Mouse (Mus musculus): ENCODE data around the gene Fancc.

Fancc gene

DNA sequence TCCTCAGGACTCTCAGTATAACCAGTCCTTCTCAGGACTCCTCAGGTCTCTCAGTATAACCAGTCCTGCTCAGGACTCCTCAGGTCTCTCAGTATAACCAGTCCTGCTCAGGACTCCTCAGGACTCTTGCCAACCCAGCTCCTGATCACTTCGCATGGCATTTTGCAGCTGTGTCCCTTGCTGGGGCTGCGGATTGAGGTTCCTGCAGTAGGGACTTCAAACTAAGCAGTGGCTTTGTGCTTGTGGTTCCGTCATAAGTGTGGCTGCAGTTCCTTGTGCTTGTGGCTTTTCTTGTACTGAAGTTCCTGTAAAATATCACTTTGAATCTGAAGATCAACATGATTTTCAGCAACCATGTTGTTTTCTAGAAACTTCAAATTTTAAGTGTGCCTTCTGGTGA lies 212.3 kb downstream of the Fancc start:
- no peak for DNase-seq

DNA sequence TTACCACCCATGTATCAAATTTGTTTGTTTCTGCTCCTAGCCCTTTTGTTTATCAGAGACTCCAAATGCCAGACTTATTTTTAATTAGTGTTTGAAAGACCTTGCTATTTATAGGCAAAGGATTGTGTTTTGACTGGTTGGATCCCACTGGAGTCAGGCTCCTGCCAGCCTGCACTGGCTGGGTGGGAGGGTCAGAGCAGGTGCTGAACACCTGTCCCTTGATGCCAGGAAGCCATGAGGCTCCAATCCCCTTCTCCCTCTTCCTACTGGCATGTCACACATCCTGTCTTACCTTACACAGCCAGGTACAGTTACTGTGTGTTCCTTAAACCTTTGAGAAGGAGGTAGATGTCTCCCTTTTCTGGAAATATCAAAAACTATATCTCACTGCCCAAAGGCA lies 213.8 kb downstream of the Fancc start:
- no peak for DNase-seq

DNA sequence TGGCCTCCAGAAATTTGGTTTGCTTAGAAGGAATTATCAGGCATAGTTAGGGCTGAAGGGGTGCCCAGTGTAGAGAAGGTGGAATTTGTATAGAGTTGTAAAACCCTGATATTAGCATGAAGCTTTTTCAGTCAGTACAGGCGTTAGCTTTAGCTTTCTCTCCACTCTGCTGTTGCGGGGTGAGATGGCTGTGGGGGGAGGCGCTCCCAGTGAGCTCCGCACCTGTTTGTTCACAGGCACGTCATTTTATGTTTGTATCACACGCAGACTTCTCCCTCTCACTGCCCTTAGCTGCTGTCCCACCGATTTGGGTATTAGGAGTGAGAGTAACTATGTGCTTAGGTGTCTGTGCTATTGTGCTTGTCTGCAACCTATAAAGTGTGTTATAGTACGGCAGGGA lies 215.9 kb downstream of the Fancc start:
- DNase-seq, result no peak

DNA sequence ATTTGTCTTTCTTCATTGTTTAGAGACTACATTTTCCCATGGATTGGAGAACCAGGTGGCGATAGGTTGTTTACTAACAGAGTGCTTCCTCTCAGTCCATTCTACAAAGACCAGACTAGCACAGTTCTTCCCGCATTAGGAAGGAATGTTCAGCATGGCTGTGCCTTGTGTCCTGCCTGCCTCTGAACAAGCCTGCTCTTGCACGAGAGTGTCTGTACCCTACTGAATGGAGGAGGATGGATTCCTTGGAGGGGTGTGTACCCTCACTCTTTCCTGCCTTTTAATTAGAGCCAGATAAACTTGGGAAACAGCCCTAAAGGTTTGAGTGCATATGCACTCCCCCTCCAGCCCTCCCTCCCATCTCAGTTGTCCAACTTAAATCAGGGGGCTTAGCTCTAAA lies 216.7 kb downstream of the Fancc start:
- no peak for DNase-seq

DNA sequence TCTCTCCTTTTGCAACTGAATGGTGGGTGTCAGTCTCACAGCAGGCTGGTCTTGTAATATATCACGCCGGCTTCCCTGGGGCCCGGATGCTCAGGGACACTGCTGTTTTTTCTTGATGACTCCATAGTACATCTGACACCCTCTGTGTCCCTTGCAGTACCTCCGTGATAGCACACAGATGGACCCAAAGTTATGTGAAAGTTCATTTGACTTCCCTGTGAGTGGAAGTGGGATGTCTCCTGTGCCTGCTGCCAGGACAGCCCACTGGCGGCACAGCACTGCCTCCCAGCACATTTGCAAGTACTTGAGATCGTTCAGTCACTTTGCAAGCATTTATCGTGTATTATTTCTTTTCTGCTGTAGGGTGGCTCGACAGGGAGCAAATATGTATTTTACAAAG lies 217.3 kb downstream of the Fancc start:
- DNase-seq, result no peak

DNA sequence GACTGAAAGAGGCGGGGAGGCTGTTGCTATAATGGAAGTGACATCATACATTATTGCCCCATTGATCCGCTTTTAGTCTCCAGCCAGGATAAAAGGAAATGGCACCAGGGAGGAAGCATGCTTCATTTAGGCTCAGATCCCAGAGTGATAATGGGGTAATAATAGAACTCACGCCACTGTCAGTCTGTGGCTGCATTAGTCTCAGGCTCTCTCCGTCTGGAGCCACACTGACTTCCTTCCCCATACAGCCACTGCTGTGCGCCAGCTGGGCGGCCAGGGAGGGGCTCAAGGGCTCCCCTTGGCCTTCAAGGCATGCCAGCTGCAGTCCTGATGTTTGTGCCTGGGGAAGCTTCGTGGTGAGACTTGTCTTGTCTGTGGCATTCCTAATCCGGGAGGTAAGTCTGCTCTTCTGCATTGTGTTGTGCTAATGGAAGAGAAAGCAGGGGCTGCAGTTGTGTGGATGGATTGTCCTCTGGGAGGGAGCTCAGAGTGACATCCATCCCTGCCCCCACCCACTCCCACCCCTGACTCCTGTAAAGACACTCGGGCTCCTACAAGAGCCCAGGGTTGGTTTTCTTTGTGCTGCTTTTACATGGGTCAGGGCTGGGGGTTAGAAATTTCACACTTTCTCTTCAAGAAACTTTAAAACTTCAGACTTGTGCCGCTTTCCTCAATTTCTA lies 218.1 kb downstream of the Fancc start:
- DNase-seq, result no peak

DNA sequence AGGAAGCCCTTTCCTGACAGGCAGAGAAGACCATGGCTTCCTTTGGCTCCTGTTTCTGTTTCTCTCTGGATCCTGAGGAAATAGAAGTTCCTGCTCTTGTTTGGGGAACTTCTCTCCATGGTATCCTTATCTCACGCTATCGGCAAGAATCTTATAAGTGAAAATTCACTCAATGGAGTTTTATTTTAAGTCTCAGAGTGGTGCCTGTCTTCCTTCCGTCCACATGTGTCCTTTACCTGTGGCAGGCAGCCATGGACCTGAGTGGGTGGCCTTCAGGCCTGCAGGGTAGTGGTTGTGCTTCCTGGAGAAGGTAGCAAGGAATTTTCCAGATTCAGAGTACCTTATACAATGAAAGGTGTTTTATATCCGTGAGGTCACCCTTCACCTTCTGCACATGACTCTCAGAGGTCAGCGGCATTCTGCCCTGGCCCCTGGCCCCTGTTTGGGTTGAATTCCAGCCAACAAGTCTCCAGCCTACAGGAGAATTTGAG lies 218.9 kb downstream of the Fancc start:
- no peak for DNase-seq

DNA sequence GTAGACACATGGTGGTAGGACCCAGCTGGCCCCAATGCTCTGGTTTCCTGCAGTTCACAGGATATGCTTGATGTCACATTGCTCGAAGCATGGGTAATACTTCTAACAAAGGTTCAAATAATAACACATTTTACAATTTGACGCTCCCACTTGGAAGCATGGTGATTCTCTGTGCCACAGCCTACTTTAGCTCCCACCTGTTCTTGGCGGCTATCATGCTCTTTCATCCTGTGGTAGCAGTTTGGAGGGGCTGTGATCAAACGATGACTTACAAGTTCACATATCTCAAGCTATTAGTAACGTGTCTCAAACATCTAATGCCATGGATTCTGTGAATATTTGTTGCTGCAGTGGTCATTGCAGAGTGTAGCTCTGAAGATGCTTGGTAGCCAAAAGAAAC lies 219.8 kb downstream of the Fancc start:
- DNase-seq, result no peak

DNA sequence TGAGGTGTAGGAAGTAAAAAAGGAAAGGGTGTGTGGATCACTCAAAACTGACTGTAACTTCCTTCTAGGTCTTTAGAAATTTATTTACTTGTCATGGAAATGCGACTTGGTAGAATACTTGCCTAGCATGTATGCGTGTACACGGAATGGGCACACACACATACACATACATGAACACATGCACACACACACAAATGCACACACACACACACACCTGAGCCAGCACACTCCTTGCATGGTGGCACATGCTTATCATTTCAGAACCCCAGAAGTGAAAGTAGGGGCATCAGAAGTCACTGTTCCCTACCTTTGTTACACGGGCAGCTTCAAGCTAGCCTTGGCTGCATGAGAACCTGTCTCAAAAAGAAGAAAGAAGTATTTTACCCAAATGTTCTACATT lies 220.7 kb downstream of the Fancc start:
- no peak for DNase-seq

DNA sequence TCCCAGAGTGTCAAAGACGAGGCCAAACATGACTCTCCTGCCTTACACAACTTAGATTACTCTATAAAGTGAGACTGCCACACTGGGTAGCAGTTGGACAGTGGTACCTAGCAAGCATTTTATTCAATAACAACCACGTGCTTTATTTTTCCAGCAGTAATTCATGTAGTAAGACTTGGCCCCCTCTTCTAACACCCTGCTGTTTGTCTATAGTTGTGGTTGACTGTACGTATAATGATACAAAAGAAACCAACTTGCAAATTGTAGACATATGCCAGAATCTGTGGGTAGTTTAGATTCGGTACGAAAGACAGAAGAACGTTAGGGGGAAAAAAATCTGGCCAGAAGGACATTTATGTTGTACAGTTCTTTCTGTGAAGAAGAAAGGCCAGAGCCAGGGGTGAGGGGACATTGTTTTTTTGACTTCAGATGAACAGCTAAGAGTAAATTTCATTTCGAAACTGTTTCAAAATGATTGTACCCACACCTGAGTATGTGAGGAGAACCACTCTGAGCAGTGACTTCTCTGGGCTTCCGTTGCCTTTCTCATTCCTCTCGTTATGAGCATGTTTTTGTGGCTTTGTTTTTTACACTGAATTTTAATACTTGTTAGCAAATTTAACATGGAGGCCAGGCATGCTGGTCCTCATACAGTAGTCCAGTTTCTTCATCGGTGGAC lies 222.5 kb downstream of the Fancc start:
- DNase-seq, result no peak

DNA sequence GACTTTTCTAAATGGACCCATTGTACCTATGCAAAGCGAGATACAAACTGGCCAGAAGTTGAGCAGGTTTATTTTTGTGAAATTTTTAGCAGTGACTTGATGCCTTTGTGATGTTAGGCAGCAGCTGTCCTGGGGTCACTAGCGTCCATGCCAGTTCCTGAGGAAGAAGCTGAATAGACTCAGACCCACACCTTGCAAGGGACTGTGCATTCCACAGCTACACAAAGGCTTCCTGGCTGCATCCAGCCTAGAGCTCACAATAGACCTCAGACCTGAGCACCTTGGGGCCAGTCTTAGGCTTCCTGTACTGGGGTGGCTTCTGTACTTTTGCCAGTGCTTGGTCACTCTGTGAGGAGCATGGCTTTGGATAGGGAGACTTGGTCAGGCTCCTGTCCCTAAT lies 223.2 kb downstream of the Fancc start:
- DNase-seq, result no peak

DNA sequence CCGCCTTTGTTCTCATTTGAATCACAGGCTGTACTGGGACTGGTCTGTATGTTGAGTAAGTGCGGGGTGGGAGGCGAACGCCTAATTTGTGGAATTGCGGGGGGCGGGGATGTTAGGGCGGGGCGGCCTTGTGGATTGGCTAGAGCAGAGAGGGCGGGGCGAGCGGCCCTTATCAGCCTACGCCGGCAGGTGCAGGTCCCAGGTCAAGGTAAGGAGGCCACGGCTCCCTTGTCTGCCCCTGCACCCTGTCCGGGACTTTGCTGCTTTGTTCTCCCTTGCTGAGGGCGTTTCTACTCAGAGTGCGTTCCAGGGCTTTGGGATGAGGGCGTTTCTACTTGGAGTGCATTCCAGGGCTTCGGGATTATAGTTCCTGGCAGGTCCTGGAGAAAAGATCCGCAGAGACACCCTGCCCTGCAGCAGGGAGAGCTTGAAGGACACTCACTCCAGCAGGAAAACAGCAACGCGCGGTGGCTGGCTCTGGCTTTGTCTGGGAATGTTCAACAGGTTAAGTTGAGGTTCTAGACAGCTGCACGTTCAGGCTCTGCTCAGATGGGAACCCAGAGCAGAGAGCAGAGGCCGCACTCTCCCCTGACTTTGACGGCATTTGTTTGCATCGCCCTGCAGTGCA lies 224.4 kb downstream of the Fancc start:
- no peak for DNase-seq

DNA sequence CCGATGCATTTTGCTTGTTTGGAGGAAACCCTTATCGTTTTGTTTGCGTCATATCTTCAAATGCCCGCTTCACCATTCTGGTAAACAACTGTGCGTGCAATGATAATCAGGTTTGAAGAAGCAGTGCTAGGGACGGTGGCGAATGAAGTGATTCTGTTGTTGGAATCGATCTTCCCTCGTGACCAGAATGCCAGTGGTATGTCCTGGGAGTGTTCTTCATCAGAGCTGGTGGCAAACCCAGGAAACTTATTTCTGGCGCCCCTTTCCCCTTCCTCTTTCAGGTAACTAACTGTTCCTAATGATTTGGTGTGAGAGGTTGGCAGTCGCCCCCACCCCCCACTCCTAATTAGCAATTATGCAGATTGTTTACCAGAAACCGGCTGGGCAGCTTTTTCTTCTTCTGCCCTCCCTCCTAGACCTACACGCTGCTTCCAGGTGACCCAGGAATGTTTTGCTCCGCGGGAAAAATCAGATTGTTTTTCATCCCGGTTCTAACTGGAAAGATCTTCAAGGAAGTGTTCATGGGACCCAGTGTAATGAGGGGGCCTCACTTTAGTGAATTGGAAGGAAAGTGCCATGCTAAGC lies 225.0 kb downstream of the Fancc start:
- DNase-seq, result no peak

DNA sequence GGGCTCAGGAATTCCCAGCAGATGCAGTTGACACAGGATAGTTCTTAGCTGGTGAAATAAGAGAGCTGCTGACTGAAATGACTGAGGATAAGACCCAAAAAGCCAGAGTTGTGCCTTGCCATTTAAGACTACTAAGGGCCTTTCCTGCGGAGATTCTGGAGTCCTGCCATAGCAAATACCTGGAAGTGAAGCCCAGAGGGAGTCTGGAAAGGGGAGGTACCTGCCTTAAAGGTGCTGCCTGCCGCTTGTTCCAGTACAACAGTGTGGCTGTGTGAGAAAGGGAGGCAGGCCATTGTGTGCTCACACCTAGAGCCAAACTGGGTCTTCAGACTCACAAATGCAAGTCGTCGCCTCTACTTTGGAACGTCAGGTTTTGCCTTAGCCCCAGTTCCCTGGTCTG lies 226.9 kb downstream of the Fancc start:
- DNase-seq, result no peak

DNA sequence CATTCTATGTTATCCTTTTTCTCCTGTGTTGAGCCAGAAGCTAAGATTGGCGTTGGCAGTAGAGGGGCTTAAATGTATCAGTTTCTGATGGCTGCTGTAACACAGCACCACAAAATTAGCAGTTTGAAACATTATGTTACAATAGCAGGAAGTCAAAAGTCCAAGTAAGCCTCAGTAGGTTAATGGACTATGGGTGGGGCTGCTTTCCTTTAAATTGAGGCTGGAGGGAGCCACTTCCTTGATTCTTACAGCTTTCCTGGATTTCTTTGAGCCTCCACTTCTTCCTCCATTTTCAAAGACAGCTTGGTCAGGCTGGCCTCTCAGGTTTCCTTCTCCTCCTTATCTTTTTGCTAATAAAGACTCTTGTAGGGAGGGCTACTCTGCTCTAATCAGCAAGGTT lies 228.3 kb downstream of the Fancc start:
- DNase-seq, result no peak

DNA sequence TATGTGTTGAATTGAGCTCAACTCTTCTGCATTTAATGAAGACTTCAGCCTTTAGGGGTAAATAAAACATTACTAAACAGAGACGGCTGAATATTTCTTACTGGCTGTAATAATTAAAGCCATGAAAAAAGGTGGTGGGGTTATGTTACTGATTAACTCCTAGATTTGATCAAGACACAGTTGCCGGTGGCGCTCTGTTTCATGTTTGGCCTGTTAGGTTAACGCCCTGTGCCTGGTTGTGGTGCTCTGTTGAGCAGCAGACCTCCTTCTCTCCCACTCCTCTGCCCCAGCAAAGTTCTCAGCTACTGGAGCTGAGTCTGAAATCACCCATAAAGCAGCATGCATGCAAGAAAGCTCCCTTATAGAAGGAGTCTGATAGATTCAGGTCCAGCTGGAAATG lies 228.7 kb downstream of the Fancc start:
- DNase-seq, result no peak

DNA sequence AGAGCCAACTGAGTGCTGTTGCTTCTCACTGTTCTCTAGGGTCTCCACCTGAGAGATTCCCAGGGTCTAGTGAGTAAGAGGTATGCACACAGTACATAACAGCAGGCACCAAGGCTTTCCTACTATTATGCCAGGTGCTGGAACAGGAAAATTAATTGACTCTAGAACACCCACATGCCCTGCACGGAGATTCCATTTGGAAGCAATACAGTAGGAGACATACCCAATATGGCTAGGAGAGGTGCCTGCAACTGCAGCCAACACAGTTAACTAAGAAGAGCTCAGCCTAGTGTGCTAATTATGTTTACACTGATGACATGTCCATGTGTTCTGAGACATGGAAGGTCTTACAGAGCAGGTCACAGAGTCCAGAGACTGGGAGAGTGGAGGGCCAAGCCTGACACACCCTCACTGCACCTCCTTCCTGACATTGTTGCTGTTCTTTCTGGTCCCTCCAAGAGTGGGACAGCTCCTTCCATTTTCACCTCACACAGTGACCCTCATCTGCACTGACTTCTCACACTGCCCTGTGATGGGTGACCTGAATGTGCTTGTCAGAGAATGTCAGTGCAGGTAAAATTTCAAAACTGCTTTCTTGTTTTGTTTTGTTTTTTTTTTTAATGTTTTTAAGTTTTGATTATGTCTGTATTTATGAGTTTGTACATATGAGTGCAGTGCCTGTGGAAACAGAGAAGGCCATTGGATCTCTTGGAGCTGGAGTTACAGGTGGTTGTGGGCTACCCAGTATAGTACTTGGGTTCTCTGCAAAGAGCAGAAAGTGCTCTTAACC lies 234.7 kb downstream of the Fancc start:
- no peak for DNase-seq

DNA sequence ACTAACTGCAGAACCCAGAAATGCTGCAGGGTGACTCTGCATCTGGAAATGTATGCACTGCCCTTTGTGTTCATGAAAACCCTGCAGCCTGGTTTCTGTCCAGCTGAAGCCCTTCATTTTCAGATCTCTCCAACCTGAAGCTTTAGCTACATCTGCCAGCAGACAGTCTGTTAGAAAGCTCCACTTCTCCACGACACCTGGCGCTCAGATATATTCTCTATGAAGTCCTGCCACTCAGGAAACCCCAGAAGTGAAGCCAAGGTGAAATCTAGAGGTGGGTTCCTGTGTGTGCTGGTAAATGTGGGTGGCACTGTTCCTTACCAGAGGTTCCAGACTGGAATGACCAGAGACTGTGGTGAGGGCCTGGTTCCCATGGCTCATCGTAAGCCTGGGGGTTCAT lies 235.4 kb downstream of the Fancc start:
- no peak for DNase-seq

DNA sequence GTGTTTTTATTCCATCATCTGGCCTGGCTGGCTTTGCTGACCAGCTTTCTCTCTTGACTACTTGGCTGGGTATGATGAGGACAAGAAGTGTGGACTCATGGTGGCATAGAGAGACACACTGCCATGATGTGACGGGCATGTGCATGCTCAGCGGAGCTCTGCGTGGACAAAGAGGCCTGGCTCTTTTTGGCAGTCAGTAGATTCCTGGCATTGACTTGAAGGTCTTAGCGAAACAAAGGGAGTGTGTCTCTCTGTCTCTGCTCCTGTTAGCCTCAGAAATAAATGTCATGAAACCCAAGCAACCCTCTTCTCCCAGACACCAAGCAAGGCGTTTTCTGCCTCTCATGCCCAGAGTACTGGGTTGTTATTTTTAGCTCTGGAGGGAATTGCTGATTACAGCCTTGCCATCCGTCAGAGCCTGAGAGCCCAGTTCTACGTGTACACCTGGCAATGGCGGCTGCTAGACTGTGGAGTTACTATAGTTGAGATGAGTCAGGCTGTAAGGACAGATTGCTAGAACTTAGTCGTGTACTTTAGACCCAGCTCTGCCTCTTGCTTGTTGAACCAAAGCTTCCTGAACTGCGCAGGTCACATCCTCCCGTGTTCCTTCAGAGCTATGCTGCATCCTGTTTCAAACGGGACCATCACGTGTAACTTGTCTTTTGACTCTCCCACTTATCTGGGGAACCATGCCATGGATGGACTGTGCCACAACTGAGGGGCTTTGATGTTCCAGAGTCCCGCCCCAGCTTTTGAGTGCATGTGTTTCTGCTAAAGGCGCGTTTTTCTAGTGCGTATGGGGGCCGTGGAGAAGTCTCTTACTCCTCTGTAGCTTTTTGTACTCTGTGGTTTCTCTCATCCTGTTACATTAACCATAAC lies 236.1 kb downstream of the Fancc start:
- no peak for DNase-seq

DNA sequence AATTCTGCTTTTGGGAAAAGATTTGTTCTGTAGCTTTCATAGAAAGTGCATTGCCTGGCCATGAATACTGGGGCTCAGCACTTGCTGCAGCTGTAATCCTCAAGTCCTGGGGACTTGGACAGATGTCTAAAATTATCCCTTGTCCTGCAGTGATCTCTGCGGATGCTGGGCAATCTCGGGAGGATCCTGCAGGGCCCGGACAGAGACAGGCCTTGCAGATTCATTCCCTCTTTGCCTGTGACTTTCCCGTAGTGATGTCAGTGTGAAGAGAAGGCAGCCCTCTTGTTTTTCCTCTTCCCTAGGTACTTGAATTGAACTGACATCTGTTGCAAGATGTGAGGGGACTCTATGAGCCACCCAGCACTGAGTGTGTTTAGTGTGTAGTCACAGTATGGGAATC lies 236.9 kb downstream of the Fancc start:
- no peak for DNase-seq

DNA sequence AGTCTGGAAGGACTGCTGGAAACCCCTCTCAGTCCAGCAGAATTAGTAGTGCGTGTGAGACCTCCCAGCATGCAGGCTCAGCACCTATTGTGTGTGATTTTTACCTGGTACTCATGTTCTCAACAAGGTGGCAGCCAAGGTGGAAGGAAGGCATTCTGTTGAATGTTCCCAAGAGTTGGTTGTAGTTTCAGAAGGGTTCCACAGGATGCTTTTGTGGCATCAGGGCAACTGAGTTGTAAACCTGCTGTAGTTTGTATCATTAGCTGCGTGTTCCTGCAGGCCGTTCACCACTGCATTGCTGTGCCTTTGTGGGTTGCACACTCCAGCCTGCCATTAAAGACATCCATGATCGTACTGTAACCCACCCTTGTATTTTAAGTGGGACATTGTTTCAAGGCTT lies 238.4 kb downstream of the Fancc start:
- DNase-seq, result no peak

DNA sequence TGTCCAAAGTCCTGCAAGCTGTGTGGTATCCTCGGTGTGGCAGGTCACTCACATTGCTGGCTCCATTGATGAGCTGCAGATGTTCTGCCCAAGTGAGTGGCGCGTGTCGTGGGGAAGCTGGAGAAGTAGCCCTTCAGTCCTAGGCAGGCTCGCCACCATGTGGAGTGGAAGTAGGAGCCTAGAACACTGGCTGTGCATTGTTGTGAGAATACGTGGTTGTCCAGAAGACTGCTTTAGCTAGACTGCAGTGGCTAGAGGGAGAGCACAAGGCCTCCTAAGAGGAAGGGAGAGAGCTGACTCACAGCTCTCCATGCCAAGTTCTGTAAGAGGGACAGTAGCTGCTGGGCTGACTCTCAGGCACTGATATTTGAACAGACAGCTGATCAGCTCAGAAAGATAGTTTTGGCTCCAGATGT lies 238.9 kb downstream of the Fancc start:
- no peak for DNase-seq

Measured in right cerebral cortex, postnatal 25 days (tissue).